Mouse (Mus musculus) spleen, adult 18-20 months (tissue): ENCODE results near the gene Denr.

Source experiments
- DNase-seq, 2 experiments: peaks; one replicate each; pipeline ENCODE4 v3.0.0; 2022; ENCODE audit warnings: mixed read lengths in 2 of 2

The Denr gene

DNA sequence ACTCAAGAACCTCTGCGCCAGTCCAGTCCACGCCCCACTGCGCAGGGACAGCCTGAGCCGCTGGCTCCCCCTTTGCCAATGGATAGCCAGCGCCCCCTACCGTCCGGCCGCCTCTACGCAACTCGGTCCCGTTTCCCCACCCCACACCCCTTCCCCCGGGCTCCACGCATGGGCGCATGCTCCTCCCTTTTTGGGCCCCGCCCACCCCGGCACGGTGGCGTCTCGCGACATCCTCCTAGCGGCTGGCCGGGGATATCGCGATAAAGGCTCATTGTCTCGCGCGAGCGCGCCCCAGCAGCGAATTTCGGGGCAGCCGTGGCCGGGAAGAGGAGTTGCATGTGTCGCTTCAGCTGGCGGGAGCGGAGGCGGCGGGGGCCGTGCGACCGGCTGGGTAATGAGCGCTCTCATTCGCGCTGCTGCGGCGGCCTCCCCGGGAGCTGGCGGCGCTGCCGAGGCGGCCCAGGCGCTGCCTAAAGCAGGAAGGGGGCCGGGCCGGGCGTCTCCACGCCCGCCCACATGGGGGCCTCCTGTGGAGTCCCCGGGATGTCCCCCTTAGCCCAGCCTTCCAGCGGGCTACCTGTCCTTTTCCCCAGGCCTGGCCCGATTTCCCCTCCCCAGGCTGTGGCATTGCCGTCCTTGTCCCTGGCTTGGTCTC lies at the start of gene Denr:
Gene Denr (plus strand): TSS at position 200 of the 655 bp plus-strand sequence.
- DNase-seq: peak; percentile 98 to 100

- no peak for DNase-seq
Measured at GRCm38 (mm10) chr5:123858798-123859197, 48.2 kb upstream of the Denr start.

DNA sequence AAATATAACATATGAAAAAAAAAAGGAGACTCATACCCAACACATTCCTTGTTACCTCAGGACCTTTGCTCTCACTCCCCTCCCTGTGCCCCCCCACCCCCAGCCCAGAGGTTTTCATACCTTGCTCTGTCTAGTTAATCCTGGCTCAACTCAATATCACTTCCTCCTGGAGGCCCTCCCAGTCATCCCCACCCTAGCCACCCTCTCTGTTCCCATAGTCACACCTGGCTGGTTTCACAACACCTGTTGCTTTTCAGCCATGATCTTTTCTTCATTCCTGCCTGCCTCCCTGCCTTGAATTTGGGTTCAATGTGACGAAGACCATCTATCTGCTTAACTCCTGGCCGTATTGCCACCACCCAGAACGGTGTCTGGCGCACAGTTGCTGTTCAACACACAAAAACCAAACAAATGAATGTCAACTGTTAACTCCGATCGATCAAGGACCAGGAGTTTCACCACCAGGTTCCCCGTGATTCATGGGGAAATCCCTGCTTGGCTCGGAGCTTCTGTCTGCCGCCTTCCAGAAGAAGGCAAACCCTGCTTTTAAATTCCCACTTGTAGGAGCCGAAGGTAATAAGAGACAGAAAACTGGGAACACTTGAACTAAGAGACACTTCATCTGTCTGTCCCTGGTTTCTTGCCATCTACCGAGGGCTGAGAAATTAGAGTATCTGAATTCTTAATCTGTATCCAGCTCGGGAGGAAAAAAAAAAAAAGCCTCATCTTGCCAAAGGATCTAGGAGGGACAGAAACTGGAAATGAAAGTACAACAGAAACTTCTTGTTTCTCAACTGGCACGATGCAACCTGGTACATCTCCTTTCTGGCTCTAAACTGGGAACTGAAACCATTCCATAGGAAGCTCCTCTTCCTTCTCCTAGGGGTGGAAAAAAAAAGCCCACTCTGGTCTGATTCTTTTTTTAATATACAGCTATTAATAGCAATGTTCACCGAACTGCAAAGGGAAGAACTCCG lies 44.3 kb upstream of the Denr start:
- DNase-seq: no peak

DNA sequence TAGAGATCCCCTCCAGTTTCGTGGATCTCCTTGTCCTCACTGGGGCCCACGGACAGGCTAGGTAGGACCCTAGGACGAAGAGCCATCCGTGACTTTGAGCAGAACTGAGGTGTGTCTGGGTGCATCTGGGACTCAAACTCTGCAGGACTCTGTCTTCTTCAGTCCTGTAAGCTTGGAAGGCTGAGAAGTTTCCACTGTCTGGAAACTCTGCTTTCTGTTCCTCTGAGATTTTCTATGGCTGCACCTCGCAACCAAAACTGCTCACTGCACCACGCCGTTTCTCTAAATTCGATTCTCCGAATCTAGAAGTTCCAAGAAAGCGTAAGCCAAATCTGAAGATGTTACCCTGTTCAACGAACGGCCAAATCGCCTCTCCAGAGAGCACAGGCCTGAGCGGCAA lies 43.0 kb upstream of the Denr start:
- no peak for DNase-seq

- DNase-seq: no peak
Measured at GRCm38 (mm10) chr5:123865365-123865764, 41.6 kb upstream of the Denr start, which contains the start of gene Hcar2. TSS of gene Hcar2 (minus strand) at chr5:123865499.

DNA sequence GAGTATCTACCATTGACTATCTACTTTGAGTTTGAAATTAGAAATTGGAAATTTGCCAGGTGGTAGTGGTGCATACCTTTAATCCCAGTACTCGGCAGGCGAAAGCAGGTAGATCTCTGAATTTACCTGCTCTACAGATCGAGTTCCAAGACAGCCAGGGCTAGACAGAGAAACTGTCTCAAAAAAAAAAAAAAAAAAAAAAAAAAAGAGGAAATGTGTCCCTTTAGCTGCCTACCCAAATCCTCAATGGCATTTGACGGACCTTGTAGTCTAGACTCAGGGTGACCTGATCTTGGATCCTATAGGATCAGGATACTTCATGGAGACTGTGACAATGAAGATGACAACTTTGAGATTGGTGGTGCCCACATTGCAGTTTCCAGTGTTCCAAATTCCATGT lies 40.5 kb upstream of the Denr start:
- no peak for DNase-seq

DNA sequence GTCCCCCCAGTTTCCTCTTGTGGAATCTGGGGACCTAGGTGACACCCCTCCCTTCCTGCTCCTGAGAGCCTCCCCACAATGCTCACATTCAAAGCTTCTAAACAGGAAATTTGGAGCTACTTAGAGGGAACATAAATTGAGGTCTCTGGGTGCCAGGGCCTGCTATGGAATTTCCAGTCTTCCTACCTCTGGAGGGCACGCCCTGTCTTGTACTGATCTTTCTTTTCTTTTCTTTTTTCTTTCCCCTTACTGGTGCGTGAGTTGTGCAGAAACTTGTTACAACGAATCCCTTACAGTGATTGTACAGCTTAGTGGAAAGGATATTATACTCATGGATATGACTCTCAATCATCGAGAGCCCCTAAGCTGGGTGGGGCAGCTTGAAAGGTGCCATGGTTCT lies 37.4 kb upstream of the Denr start:
- DNase-seq: no peak

- DNase-seq: no peak
Measured at GRCm38 (mm10) chr5:123874177-123874576, 32.8 kb upstream of the Denr start.

- DNase-seq: no peak
Measured at GRCm38 (mm10) chr5:123878056-123878455, 28.9 kb upstream of the Denr start.

- no peak for DNase-seq
Measured at GRCm38 (mm10) chr5:123879928-123880327, 27.0 kb upstream of the Denr start, which contains the start of gene Hcar1. TSS of gene Hcar1 (minus strand) at chr5:123880020.

GRCm38 (mm10) chr5:123880778-123881177 lies 26.2 kb upstream of the Denr start:
- DNase-seq: no peak

GRCm38 (mm10) chr5:123883891-123884290 lies 23.1 kb upstream of the Denr start:
- no peak for DNase-seq

- DNase-seq: no peak
Measured at GRCm38 (mm10) chr5:123884332-123884731, 22.6 kb upstream of the Denr start.

GRCm38 (mm10) chr5:123886365-123886764 lies 20.6 kb upstream of the Denr start:
- no peak for DNase-seq

DNA sequence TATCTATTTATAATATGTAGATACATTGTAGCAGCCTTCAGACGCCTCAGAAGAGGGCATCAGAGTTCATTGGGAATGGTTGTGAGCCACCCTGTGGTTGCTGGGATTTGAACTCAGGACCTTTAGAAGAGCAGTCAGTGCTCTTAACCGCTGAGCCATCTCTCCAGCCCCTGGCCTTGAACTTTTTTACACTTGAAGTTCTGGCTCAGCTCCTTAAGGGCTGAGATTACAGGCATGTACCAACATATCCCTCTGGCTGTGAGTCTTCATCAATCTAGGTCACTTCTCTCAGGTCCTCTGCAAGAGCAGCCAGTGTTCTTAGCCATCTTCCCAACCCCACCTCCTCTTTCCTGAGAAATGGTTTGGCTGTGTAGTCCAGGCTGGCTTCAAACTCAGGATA lies 16.7 kb upstream of the Denr start:
- no peak for DNase-seq

GRCm38 (mm10) chr5:123890987-123891386 lies 16.0 kb upstream of the Denr start:
- no peak for DNase-seq

DNA sequence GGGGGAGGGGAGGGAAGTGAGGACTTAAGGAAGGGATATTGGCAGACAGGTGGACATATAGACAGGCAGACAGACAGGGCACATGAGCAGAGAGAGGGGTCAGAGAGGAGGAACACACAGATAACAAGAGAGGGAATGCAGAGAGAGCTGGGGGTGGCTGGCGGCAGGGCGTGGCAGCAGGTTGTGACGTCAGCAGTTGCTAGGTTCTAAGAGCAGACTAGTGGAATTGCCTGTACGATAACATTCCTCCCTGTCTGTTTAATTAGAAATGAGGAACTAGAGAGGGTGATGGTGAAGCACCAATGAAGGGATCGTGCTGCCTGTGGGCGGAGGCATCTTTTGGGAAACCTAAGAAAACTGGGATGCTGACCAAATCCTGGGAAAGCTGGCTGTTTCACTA lies 15.3 kb upstream of the Denr start:
- DNase-seq: no peak

DNA sequence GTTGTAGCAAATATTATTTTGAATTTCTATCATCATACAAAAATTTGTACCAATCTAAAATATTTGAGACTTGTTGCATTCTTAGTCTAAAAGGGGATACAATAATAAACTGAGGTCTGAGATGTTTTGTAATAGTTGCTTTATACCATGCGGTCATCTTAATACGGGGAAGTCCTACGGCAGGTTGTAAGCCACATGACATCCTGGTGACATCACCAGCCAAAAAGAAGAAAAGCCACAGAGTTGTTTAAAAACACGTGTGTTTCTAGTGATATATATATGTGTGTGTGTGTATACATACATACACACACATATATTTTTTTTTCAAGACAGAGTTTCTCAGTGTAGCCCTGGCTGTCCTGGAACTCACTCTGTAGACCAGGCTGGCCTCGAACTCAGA lies 13.5 kb upstream of the Denr start:
- DNase-seq: no peak

DNA sequence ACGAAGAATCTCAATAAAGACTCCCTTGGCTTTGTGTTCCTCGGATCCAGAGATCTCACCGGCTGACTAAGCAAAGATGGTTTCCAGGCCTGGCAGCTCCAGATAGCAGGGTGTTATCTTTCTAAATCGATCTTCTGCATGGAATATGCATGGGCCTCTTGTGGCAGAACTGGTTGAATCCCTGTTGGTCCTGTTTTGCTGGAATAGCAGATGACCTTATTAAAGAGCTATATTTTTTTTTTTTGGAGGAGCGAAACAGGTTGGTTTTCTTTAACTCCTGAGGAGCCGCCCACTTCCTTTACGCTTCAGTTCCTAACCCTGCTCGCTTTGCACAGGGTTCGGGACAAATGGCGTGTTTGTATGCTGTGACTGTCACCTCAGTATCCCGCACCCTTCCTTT lies 10.6 kb upstream of the Denr start:
- DNase-seq: no peak

DNA sequence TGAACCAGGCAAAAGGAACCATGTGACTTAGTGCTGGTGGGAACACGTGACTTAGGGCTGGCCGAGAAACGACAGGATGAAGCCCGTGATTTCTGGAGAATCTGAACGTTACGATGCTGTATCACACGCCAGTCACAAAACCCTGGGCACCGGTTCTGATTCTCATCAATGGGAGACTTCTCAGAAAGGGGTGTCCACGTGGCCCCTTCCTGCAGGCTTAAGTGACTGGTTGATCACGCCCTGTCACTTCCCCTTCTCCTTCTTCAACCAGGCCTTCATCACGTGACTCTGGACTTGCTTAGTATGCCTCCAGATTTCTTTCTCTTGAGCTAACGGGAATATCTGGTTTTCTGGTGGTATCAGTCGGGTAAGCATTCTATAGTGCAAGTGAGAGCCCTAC lies 9.6 kb upstream of the Denr start:
- DNase-seq: peak in 1 of 2 experiments; percentile 11

GRCm38 (mm10) chr5:123904059-123904672 lies 2.8 kb upstream of the Denr start:
- no peak for DNase-seq

- DNase-seq: no peak
Measured at GRCm38 (mm10) chr5:123906146-123906975, 614 bp upstream of the Denr start.

DNA sequence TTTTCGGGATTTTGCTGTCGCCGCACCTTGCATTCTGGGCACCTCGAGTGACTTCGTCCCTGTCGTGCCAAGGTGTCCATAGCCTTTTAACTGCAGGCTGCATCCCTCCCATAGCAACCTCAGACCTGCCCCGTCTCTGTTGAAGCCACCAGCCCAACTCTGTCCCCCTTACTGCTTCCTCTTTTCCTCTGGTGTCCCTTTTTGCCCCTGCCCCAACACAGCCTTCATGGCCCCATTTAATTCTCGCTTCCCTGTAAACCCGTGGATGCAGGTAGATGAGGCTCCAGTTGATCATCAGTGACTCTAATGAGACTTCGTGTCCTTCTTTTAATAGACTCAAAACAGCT lies 629 bp downstream of the Denr start:
- no peak for DNase-seq
